Mouse (Mus musculus) kidney, embryonic 15.5 days (tissue): ENCODE measurements around the gene Nfu1. TPM values are rescaled to one million over a fixed set of nuclear protein-coding genes. Genes with fewer than 3 reads are reported as not detected.

ENCODE experiments used
- ATAC-seq: fragments of 200-750 bp; cut with Nextera tagmentation; replicated peaks from 2 replicates; pipeline ENCODE4 v1.8.0; 2017; ENCODE audit warnings: moderate TSS enrichment; ENCODE audit not compliant: low FRiP score
- H3K27ac ChIP-seq: fragments of 300-500 bp; sonication (generic); 2 replicates; pipeline ENCODE4 v1.5.1; 2015; ENCODE audit warnings: mild to moderate bottlenecking, inconsistent platforms
- H3K27me3 ChIP-seq: fragments of 300-500 bp; sonication (generic); 2 replicates; pipeline ENCODE4 v1.6.1; 2015; ENCODE audit warnings: inconsistent platforms
- H3K36me3 ChIP-seq: fragments of 300-500 bp; sonication (generic); 2 replicates; pipeline ENCODE4 v1.6.1; 2015; ENCODE audit warnings: inconsistent platforms
- H3K4me1 ChIP-seq: fragments of 300-500 bp; sonication (generic); 2 replicates; pipeline ENCODE4 v1.6.1; 2015; ENCODE audit warnings: inconsistent platforms
- H3K4me2 ChIP-seq: fragments of 300-500 bp; sonication (generic); 2 replicates; pipeline ENCODE4 v1.6.1; 2015; ENCODE audit warnings: moderate library complexity, mild to moderate bottlenecking, inconsistent platforms
- H3K4me3 ChIP-seq: fragments of 300-500 bp; sonication (generic); replicated peaks from 2 replicates; pipeline ENCODE4 v1.5.1; 2015; ENCODE audit warnings: mild to moderate bottlenecking, inconsistent platforms
- H3K9ac ChIP-seq: fragments of 300-500 bp; sonication (generic); 2 replicates; pipeline ENCODE4 v1.6.1; 2015; ENCODE audit warnings: mild to moderate bottlenecking, inconsistent platforms
- H3K9me3 ChIP-seq: fragments of 300-500 bp; sonication (generic); replicated peaks from 2 replicates; pipeline ENCODE4 v1.6.1; 2016; ENCODE audit warnings: inconsistent platforms
- WGBS: fragments of 180-500 bp; shearing (Covaris S2); methylation state at CpG from one replicate; pipeline ENCODE4 v1.1.7; 2015; ENCODE audit warnings: mixed read lengths; 5-methylcytosine and 5-hydroxymethylcytosine counted together
- polyA plus RNA-seq: library from polyadenylated mRNA; unstranded; fragments of >200 nt; fragmentation: Nextera tagmentation; extraction: Ambion mirVana; gene quantifications from 2 replicates; pipeline ENCODE4 v1.2.1, GENCODE M21; 2015

Gene Nfu1
- polyA plus RNA-seq, 1 experiment from 2014 or later, result 104 TPM

- 85% methylated on average over 5 of the region's 5 CpGs for WGBS
- no peaks in the 10 kb centered on the region for H3K27me3 ChIP-seq
- H3K36me3 ChIP-seq, result peaks cover 41% of the 10 kb centered on the region
- H3K4me2 ChIP-seq, result no peak overlapping the region
- H3K9ac ChIP-seq, result no peak overlapping the region
- no peak overlapping the region for H3K4me3 ChIP-seq
- H3K27ac ChIP-seq, result no peak overlapping the region
- no peaks in the 10 kb centered on the region for H3K9me3 ChIP-seq
- 0 out of 2 replicates have a peak, but pooled peaks cover 3% of the 10 kb centered on the region for H3K4me1 ChIP-seq
- ATAC-seq, result no peak
Measured at GRCm38 (mm10) chr6:86996629-86997307, 12.3 kb upstream of the Nfu1 start.

DNA sequence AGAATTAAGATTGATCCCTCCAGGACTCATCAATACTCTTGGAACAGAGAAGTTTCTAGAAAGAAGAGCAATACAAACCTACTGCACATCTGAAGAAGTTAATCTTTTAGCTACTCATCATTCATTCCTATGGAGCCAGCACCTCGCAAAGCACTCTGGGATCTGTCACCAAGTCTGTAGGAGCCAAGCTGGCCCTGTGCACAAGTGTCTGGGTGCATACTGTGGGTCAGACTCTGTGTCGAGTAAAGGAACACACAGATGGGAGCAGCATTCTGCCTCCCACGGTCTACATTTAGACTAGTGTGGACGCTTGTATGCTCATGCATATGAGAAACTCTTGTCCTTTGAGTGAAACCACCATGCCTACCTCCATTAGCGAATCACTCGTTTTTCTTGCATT is 11.7 kb upstream of the Nfu1 start:
- Histone ChIP-seq H3K36me3 (peaks cover 41% of the 10 kb centered on the region), H3K27ac (no peak overlapping the region), H3K9ac (no peak overlapping the region), H3K4me3 (no peak overlapping the region), H3K4me1 (0 out of 2 replicates have a peak, but pooled peaks cover 3% of the 10 kb centered on the region), H3K27me3 (no peaks in the 10 kb centered on the region), H3K4me2 (no peak overlapping the region), H3K9me3 (no peaks in the 10 kb centered on the region)
- ATAC-seq, result no peak
- 88% methylated on average over 6 of the region's 6 CpGs for WGBS

GRCm38 (mm10) chr6:87001995-87002394 is 7.0 kb upstream of the Nfu1 start:
- ATAC-seq, result no peak

GRCm38 (mm10) chr6:87002521-87003055 is 6.4 kb upstream of the Nfu1 start:
- no peak overlapping the region for H3K4me3 ChIP-seq

More at GRCm38 (mm10) chr6:87001995-87002394, 7.0 kb upstream of the Nfu1 start:
- H3K4me2 ChIP-seq, result no peak overlapping the region
- 91% methylated on average over 6 of the region's 6 CpGs for WGBS
- H3K27me3 ChIP-seq, result no peaks in the 10 kb centered on the region
- H3K4me3 ChIP-seq, result no peak overlapping the region
- H3K27ac ChIP-seq, result peak overlapping the region; percentile 65
- H3K4me1 ChIP-seq, result peaks cover 4% of the 10 kb centered on the region; the same call in 1 of the 2 replicates
- H3K36me3 ChIP-seq, result peaks cover 25% of the 10 kb centered on the region
- no peaks in the 10 kb centered on the region for H3K9me3 ChIP-seq
- H3K9ac ChIP-seq, result no peak overlapping the region

DNA sequence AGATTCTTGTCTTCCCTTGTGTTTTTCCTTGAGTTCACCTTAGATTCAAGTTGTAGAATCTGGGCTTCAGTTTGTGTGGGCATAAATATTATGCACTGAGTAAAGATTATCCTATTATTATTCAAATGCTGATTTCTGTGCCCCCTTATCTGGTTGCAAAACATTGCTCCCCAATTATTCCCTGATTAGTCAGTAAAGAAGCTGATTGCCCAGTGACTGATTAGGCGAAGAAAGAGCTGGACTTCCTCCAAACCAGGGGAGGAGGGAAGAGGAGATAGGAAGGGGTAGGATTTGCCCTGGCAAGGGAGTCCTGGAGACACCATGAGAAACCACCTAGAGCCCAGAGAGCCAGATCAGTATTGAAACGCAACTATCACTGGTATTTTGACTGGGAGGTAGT is 4.9 kb upstream of the Nfu1 start:
- Histone ChIP-seq H3K9me3 (no peaks in the 10 kb centered on the region), H3K9ac (no peak overlapping the region), H3K36me3 (peaks cover 4% of the 10 kb centered on the region), H3K4me2 (no peak overlapping the region), H3K4me1 (peaks cover 6% of the 10 kb centered on the region), H3K4me3 (no peak overlapping the region), H3K27me3 (no peaks in the 10 kb centered on the region), H3K27ac (no peak overlapping the region)
- ATAC-seq, result no peak
- 81% methylated on average over 2 of the region's 2 CpGs for WGBS

More at GRCm38 (mm10) chr6:87002521-87003055, 6.4 kb upstream of the Nfu1 start:
- WGBS, result 55% methylated on average over 8 of the region's 8 CpGs
- Histone ChIP-seq H3K36me3 (peaks cover 19% of the 10 kb centered on the region), H3K4me1 (peaks cover 4% of the 10 kb centered on the region; the same call in 1 of the 2 replicates), H3K9ac (no peak overlapping the region), H3K9me3 (no peaks in the 10 kb centered on the region), H3K27ac (peak overlapping the region; percentile 65), H3K27me3 (no peaks in the 10 kb centered on the region), H3K4me2 (no peak overlapping the region)
- peak; percentile 49; the same call in 1 of the 2 replicates for ATAC-seq

GRCm38 (mm10) chr6:87005577-87005976 is 3.5 kb upstream of the Nfu1 start:
- Histone ChIP-seq H3K4me2 (no peak overlapping the region), H3K27ac (no peak overlapping the region), H3K4me3 (no peak overlapping the region), H3K4me1 (peaks cover 13% of the 10 kb centered on the region), H3K9ac (no peak overlapping the region), H3K36me3 (no peaks in the 10 kb centered on the region), H3K27me3 (no peaks in the 10 kb centered on the region), H3K9me3 (no peaks in the 10 kb centered on the region)
- no peak for ATAC-seq

DNA sequence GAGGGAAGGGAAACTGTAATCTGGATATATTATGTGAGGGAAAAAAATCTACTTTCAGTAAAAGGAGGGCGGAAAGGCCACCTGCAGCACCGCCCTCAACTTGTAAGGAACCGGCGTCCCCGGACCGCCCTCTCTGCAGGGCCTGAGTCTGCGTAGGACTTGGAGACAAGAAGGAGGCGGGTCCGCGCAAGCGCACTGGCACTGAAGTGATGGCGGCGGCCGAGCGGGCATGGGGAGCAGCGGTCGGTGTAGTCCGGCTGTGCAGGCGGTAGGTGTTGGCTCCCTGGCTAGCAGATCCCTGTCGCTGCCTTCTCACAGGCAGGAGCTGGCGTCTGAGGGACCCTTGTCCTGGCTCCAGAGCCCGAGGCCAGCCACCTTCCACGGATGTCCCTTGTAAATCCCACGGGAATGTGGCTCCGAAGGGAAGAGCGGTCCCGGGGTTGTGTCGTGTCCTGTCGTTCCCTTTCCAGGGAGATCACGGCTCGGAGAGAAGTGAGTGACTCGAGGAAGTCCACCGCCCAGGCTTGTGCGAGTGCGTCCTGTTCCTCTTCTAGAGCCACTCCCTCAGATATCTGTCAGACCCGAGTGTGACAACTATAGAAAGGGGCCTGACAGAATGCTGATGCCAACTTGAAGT is 774 bp downstream of the Nfu1 start:
- peak overlapping the region; percentile 90 for H3K27ac ChIP-seq
- ATAC-seq, result peak; percentile 97
- H3K4me1 ChIP-seq, result peaks cover 14% of the 10 kb centered on the region
- no peaks in the 10 kb centered on the region for H3K27me3 ChIP-seq
- peak overlapping the region; percentile 63 for H3K4me2 ChIP-seq
- peak overlapping the region; percentile 89 for H3K4me3 ChIP-seq
- 0% methylated on average over 36 of the region's 36 CpGs for WGBS
- H3K9me3 ChIP-seq, result no peaks in the 10 kb centered on the region
- H3K36me3 ChIP-seq, result peaks cover 21% of the 10 kb centered on the region
- peak overlapping the region; percentile 94 for H3K9ac ChIP-seq

DNA sequence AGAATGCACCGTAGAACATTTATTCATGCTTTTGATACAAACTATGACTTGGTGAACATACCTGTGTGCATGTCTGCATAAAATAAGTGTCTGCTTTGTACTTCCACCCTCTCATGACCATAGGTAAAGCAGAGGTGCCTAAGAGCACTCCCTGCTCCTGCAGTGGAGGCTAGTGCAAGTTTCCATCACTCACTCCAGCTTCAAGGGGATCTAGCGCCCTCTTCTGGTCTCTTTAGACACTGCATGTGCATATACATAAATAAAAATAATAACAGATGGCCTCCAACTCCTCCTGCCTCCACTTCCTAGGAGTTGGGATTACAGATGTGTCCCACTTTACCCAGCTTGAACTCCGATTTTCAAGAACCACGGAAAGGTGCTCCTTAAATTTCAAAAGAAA is 7.9 kb downstream of the Nfu1 start:
- H3K9ac ChIP-seq, result no peak overlapping the region
- no peak for ATAC-seq
- H3K36me3 ChIP-seq, result peaks cover 88% of the 10 kb centered on the region
- no peak overlapping the region for H3K4me2 ChIP-seq
- no peak overlapping the region for H3K27ac ChIP-seq
- no peaks in the 10 kb centered on the region for H3K4me1 ChIP-seq
- no peak overlapping the region for H3K4me3 ChIP-seq
- 66% methylated on average over 4 of the region's 4 CpGs for WGBS
- peaks cover 4% of the 10 kb centered on the region; the same call in 1 of the 2 replicates for H3K9me3 ChIP-seq
- no peaks in the 10 kb centered on the region for H3K27me3 ChIP-seq

- no peak for ATAC-seq
- no peak overlapping the region for H3K4me3 ChIP-seq
- WGBS, result 95% methylated on average over 8 of the region's 8 CpGs
- peaks cover 87% of the 10 kb centered on the region for H3K36me3 ChIP-seq
- no peaks in the 10 kb centered on the region for H3K4me1 ChIP-seq
- H3K27me3 ChIP-seq, result no peaks in the 10 kb centered on the region
- no peak overlapping the region for H3K4me2 ChIP-seq
- H3K9ac ChIP-seq, result no peak overlapping the region
- H3K27ac ChIP-seq, result no peak overlapping the region
- peaks cover 4% of the 10 kb centered on the region; the same call in 1 of the 2 replicates for H3K9me3 ChIP-seq
Measured at GRCm38 (mm10) chr6:87018874-87019273, 9.8 kb downstream of the Nfu1 start.

DNA sequence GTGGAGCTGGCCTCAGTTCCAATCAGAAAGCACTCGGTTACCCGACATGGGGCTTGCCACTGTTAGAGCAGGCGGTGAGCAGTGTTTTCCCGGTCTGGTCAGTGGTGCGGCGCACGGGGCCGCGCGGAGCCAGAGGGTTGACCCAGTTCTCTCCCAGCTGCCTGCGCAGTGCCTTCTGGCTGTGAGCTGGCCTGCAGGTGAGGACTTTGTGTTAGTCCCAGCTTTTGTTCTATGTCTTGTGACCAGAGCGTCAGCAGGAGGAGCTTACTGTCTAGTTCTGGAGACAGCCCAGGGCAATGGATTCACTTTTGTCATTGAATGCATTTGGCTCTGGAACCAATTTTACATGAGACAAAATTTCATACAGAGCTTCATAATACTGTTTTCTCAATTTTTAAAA is 12.8 kb downstream of the Nfu1 start:
- ATAC-seq, result no peak
- Histone ChIP-seq H3K27ac (no peak overlapping the region), H3K9ac (no peak overlapping the region), H3K4me1 (no peaks in the 10 kb centered on the region), H3K27me3 (no peaks in the 10 kb centered on the region), H3K4me3 (no peak overlapping the region), H3K9me3 (peaks cover 4% of the 10 kb centered on the region; the same call in 1 of the 2 replicates), H3K36me3 (peaks cover 90% of the 10 kb centered on the region), H3K4me2 (no peak overlapping the region)
- WGBS, result 97% methylated on average over 12 of the region's 12 CpGs

GRCm38 (mm10) chr6:87026980-87027379 is 17.9 kb downstream of the Nfu1 start:
- Histone ChIP-seq H3K4me1 (0 out of 2 replicates have a peak, but pooled peaks cover 3% of the 10 kb centered on the region), H3K27me3 (no peaks in the 10 kb centered on the region), H3K36me3 (peaks cover 75% of the 10 kb centered on the region), H3K4me3 (no peak overlapping the region), H3K27ac (no peak overlapping the region), H3K9me3 (no peaks in the 10 kb centered on the region), H3K4me2 (no peak overlapping the region), H3K9ac (no peak overlapping the region)
- 78% methylated on average over 7 of the region's 7 CpGs for WGBS
- ATAC-seq, result no peak

GRCm38 (mm10) chr6:87028881-87029280 is 19.8 kb downstream of the Nfu1 start:
- Histone ChIP-seq H3K4me3 (no peak overlapping the region), H3K4me2 (no peak overlapping the region), H3K4me1 (0 out of 2 replicates have a peak, but pooled peaks cover 3% of the 10 kb centered on the region), H3K9me3 (no peaks in the 10 kb centered on the region), H3K9ac (no peak overlapping the region), H3K27me3 (no peaks in the 10 kb centered on the region), H3K36me3 (peaks cover 61% of the 10 kb centered on the region), H3K27ac (no peak overlapping the region)
- ATAC-seq, result no peak
